Mouse (Mus musculus): ENCODE measurements around the gene Gpr183.

Gpr183 gene

GRCm38 (mm10) chr14:121987691-121988090 lies 22.7 kb upstream of the Gpr183 start:
- DNase-seq (ENCODE audit: low read depth, low spot score), result no peak

DNA sequence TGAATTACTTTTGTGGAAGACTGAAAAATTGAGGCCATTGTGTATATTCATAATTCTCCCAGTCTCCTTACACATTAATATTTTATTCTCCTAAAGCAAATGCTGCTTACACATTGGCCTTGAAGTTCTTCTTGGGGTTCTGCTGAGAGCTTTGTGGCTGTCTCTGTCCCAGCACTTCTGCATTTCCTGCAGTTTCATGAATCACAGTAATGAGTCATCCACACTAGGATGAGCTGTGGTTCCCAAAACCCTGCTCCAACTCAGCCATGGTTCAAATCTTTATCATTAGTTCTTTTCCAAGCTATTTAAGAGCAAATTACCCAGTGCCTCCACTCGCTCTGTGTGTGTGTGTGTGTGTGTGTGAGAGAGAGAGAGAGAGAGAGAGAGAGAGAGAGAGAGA lies 22.3 kb upstream of the Gpr183 start:
- peak; percentile 72 for DNase-seq (ENCODE audit: low read depth, low spot score)

- no peak for DNase-seq (ENCODE audit: low read depth, low spot score)
Measured at GRCm38 (mm10) chr14:121986028-121986427, 21.0 kb upstream of the Gpr183 start.

DNA sequence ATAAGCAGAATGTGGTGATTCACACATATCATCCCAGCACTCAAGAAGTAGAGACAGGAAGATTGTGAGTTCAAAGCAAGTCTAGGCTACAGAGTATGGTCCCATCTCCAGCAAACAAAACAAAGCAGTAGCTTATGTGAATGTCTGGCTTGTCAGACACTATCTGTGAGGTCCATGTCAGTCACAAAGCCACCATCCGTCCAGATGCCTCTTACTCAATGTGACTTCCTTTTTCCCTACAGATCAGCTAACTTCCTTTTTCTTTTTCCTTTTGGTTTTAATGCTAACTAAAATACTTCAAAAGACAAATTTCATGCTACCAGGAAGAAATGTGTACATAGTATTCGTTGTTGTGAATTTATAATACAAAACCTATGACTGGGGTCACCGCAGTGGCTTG lies 20.5 kb upstream of the Gpr183 start:
- no peak for DNase-seq (ENCODE audit: low read depth, low spot score)

GRCm38 (mm10) chr14:121983009-121983933 lies 18.3 kb upstream of the Gpr183 start:
- no peak for DNase-seq (ENCODE audit: low read depth, low spot score)

GRCm38 (mm10) chr14:121981531-121981930 lies 16.5 kb upstream of the Gpr183 start:
- no peak for DNase-seq (ENCODE audit: low read depth, low spot score)

GRCm38 (mm10) chr14:121973114-121973513 lies 8.1 kb upstream of the Gpr183 start:
- no peak for DNase-seq (ENCODE audit: low read depth, low spot score)

DNA sequence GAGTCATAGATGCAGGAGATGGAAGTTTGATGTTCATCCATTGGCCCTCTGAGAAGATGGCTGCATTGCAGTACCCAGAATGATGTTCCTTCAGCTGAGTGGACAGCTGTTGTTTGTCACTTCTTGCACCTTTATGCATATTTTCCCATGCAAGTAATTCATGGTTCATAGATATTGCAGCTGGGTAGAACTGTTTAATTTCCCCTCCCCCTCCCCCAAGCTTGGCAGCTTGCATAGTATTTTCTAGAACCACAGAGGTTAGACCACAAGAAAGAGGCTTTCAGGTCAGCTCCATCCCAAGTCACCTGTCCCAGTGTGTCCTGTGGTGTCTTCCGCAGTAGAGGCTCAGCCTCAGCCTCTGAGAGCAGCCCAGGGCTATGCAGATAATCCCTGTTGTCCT lies 5.4 kb upstream of the Gpr183 start:
- no peak for DNase-seq (ENCODE audit: low read depth, low spot score)

DNA sequence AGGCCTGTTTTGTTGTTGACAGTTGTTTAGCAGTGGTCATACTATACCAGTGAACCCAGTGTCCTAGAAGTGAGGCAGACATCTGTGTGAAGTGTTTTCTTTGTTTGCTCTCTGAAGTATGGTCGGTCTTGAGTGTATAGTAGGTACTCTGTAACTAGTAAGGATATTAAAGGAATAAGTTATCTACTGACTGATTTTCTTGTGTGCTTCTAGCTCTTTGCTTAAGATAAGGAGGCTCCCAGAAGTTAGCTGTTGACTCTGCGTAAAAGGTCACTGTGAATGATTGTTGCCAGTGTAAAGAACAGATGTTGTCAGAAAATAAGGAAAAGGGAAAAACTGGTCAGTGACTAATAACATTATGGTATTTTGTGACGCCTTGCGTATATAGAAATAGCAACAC lies 2.1 kb upstream of the Gpr183 start:
- DNase-seq (ENCODE audit: low read depth, low spot score), result no peak

DNA sequence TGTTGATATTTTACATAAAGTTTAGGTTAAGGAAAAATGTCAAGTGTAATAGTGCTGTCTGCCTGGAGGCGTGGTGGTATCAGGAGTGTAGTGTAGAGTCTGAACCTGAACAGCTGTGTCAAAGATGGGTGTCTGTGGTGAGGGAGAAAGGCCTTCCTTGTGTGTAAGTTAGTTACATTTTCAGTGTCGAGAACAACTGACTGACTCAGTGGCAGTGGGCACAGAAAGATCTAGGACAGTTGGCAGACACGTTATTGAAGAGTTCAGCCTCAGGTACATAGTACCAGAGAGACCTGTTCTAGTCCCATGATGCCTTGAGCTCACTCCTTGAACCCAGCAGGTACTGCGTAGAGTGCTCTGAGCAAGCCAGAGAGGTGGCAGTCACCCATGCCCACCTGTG lies 466 bp upstream of the Gpr183 start:
- DNase-seq (ENCODE audit: low read depth, low spot score), result no peak

- DNase-seq (ENCODE audit: low read depth, low spot score), result no peak
Measured at GRCm38 (mm10) chr14:121963942-121964335, 1.1 kb downstream of the Gpr183 start.

DNA sequence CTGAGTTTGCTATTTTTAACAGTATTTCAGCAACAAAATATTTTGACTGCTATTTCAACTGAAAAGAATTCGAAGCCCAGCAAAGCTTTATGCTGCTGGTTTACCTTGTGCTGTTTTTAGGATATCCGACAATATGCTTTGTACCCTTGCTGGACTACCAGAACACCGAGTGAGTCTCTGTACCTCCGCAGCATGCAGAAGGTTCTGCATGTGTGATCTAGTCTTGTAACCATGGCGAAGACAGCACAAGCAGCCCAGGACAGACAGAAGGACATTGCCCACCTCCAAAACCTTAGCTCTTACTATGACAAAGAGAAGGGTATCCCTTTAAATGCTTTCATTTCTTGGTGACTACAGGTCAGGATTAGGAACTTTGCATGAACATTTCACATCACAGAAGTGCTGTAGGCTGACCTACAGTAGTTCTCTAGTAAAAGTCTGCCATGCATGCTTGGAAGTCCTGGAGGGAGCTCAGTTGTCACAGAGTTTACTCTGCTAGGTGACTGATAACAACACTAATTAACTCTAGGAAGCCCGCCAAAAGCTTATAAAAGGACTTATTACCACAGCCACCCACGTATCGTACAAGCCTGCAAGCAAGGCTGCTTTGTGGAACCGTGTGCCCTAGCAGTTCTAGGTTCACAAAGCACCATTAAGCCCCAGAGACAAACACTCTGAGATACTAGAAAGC lies 1.6 kb downstream of the Gpr183 start:
- DNase-seq (ENCODE audit: low read depth, low spot score), result peak; percentile 12

DNA sequence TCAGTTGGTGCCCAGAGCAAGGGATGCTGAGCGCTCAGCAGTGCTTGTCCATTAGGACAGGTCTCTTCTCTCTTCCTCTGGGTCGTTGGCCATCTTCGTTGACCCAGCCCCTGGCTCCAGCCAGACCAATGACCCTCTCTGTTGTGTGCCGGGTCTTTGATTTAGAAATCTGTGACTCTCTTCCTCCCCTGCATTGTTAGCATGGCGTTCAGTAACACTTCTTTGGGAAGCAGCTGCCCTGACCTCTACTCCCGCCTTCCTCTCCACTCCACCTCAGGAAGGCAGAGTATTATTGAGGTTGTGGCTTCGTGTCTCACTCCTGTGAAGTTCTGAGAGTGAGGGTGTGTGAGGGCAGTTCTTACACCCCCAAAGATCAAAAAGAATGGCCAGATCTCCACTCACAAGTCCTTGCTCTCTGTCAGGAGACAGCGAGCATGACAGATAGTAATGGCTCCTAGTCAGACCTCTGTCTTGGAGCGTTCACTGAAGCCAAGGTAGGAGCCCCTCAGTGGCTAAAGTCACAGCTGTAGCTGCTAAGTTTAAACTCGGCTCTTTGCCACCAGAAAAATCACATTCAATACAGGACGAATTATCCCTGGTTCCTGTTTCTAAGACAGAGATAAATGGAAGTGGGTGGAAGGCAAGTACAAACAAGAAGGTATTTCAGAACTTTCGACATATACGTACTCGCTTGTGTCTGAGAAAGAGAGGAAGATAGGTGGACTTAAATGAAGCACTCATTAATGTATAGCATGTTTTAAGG lies 2.7 kb downstream of the Gpr183 start:
- no peak for DNase-seq (ENCODE audit: low read depth, low spot score)

- no peak for DNase-seq (ENCODE audit: low read depth, low spot score)
Measured at GRCm38 (mm10) chr14:121961496-121962127, 3.4 kb downstream of the Gpr183 start.

DNA sequence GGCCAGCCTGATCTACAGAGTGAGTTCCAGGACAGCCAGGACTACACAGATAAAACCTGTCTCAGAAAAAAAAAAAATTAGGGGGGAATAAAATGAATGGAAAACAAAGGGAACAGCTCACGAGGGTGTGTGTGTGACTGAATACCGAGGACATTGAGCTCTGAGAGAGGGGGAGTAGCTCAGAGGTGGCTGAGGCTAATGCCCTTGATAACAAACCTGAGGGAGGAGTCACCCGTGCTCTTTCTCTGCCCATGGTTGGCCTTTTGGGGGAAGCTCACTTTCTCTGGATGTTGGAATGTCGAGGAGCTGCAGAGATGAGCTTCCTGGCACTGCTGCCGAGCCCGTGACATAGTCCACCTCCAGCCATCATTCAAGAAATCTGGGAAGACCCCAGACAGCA lies 4.0 kb downstream of the Gpr183 start:
- no peak for DNase-seq (ENCODE audit: low read depth, low spot score)

DNA sequence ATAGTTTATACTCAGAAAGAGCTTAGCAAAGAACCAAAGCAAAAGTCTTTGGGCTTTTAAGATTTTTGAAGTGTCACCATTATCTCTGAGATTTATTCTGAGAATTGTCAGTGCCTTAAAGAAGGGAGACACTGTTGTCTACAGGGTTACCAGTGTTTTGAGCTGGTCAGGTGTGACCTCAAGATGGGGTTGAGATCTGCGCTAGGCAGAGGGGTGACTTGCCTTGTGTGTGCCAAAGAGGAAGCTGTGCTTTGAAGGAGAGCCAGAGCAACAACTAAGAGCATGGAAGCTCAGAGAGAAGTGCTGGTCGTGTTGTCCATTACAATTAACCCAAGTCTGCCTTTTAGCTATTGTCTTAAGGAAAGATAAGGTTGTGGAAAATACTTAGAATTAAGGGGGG lies 4.5 kb downstream of the Gpr183 start:
- DNase-seq (ENCODE audit: low read depth, low spot score), result no peak

GRCm38 (mm10) chr14:121960031-121960430 lies 5.0 kb downstream of the Gpr183 start:
- no peak for DNase-seq (ENCODE audit: low read depth, low spot score)

DNA sequence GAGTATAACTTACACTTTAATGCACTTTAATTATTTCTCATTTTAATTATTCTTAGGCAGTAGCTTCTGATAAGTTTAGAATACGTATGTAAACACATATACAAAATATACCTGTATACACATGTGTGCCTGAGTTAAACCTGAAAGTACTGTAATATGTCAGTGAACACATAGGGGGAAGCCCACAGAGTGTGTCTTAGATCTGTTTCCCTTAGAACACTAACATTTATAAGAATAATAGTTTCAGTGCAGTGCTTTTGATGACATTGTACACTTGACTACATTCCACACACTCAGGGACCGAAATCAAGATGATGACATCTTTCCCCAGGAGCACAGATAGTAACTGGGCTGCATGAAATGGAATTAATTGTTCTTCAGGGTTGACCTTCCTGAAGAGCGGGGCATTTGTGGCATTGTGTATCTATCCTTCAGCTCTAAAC lies 5.4 kb downstream of the Gpr183 start:
- no peak for DNase-seq (ENCODE audit: low read depth, low spot score)

- DNase-seq (ENCODE audit: low read depth, low spot score), result no peak
Measured at GRCm38 (mm10) chr14:121958751-121959537, 6.1 kb downstream of the Gpr183 start.

- DNase-seq (ENCODE audit: low read depth, low spot score), result no peak
Measured at GRCm38 (mm10) chr14:121958041-121958750, 6.8 kb downstream of the Gpr183 start.
